In the genomic region with DNA sequence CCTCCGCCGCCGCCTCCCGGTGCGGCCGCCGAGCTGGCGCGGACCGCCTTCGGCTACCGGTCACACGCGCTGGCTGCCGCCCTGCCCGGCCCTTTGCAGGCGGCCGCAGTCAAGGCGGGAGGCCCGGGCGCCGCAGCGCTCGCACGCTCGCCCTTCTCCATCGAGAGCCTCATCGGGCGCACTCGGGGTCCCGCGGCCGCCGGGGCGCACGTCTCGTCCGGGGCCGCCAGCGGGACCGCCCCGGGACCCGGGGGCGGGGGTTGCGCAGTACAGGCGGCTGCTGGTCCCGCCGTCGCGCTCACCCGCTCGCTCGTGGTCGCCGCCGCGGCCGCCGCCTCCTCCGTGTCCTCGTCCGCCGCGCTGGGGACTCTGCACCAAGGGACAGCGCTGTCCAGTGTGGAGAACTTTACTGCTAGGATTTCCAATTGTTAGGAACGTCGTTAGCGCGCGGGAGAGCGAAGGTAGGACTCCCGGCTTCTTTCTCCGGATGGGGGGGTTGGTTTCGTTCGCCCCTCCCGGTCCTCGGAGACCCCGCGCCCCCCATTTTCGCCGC, we compare ENCODE assay signal across 7 mouse cellular contexts. TPM values are rescaled to one million over a fixed set of nuclear protein-coding genes. Genes with fewer than 3 reads are reported as not detected.
DNase-seq lines count a peak whose midpoint lies in the region; ATAC-seq and TF ChIP-seq lines count a peak whose summit lies in the region.

No protein-coding gene starts in this region.

- ATAC-seq in intestine, embryonic 15.5 days = peak; percentile 48; the same call in 1 of the 2 replicates

- under 1% methylated on average over 66 of the region's 81 CpGs for WGBS in intestine, embryonic 15.5 days

- no peak overlapping the region for H3K27ac ChIP-seq in embryonic fibroblast, embryonic 13.5 days (ENCODE audit: insufficient read depth, low read length)
- H3K27ac ChIP-seq in intestine, embryonic 15.5 days = no peak overlapping the region
- no peak overlapping the region for H3K27ac ChIP-seq in layer of hippocampus, adult 2 months

- no peak overlapping the region for H3K9ac ChIP-seq in intestine, embryonic 15.5 days

- H3K36me3 ChIP-seq in intestine, embryonic 15.5 days = no peaks in the 10 kb centered on the region

- no peak for TF ChIP-seq POLR2A in embryonic fibroblast, embryonic 13.5 days (IDR thresholded peaks at IDR 0.05; ENCODE audit: low read depth, low read length)

- no peaks in the 10 kb centered on the region; the same call in 1 of the 2 replicates for H3K4me1 ChIP-seq in embryonic fibroblast, embryonic 13.5 days (ENCODE audit: control insufficient read depth, insufficient read depth, low read length)
- peaks cover 24% of the 10 kb centered on the region for H3K4me1 ChIP-seq in intestine, embryonic 15.5 days (replicated peaks)

- peaks cover 89% of the 10 kb centered on the region for H3K27me3 ChIP-seq in intestine, embryonic 15.5 days (replicated peaks)

- intact Hi-C loops in left cerebral cortex, postnatal 25 days (cut with DNase I) = no loop called here

- peak overlapping the region; percentile 44 for H3K4me3 ChIP-seq in embryonic fibroblast, embryonic 13.5 days (ENCODE audit: insufficient read depth, low read length)
- H3K4me3 ChIP-seq in intestine, embryonic 15.5 days (replicated peaks) = peak overlapping the region; percentile 43
- H3K4me3 ChIP-seq in layer of hippocampus, adult 2 months = no peak overlapping the region; the same call in 1 of the 2 replicates

- H3K9me3 ChIP-seq in intestine, embryonic 15.5 days = no peaks in the 10 kb centered on the region

- H3K4me2 ChIP-seq in intestine, embryonic 15.5 days (replicated peaks) = peak overlapping the region; percentile 86

- DNase-seq in urinary bladder, adult 2 months (ENCODE audit: low spot score) = peak; percentile 27
- no peak for DNase-seq in urinary bladder, postnatal 14 days (ENCODE audit: low spot score)
- peak; percentile 28 to 36 for DNase-seq in lung, postnatal 4 days
- DNase-seq in layer of hippocampus, adult 2 months (ENCODE audit: low spot score in 2 of 2) = no peak
- DNase-seq in left cerebral cortex, postnatal 25 days (ENCODE audit: low spot score in 2 of 2) = no peak

- no peak for TF ChIP-seq CTCF in embryonic fibroblast, embryonic 13.5 days (IDR thresholded peaks at IDR 0.05; ENCODE audit: borderline replicate concordance, insufficient read depth, low read length)
- TF ChIP-seq CTCF in layer of hippocampus, adult 2 months (conservative IDR thresholded peaks at IDR 0.05) = no peak

RNA-seq across cellular contexts. Expression of a gene that starts 1.6 kb away (rescaled TPM):
- 0.01 TPM in 1 of 2 replicates, not detected in the other for polyA plus RNA-seq in urinary bladder, adult 2 months (2012; rRNA removed)
- polyA plus RNA-seq in embryonic fibroblast, embryonic 13.5 days (2011; ENCODE audit: insufficient read length, low read depth, missing spikeins) = 5.9 and 6.3 TPM in 2 replicates
- 0.03 TPM in 1 of 2 replicates, not detected in the other for polyA plus RNA-seq in intestine, embryonic 15.5 days (2015; fragmentation: Nextera tagmentation; extraction: Ambion mirVana)
- 1 to 10 TPM in 1 of 2 experiments, under 1 TPM in 1; 0.69 to 1.2 TPM for total RNA-seq in layer of hippocampus, adult 2 months (2021)
- total RNA-seq in left cerebral cortex, postnatal 25 days (2021) = 1 to 10 TPM in 1 of 2 experiments, under 1 TPM in 1; 0.92 to 1.6 TPM

RNA-seq across cellular contexts. Expression of a gene that starts 38.8 kb away (rescaled TPM):
- polyA plus RNA-seq in urinary bladder, adult 2 months (2012; rRNA removed) = 665 and 770 TPM in 2 replicates
- polyA plus RNA-seq in embryonic fibroblast, embryonic 13.5 days (2011; ENCODE audit: insufficient read length, low read depth, missing spikeins) = 715 and 807 TPM in 2 replicates
- polyA plus RNA-seq in intestine, embryonic 15.5 days (2015; fragmentation: Nextera tagmentation; extraction: Ambion mirVana) = 620 and 754 TPM in 2 replicates
- total RNA-seq in layer of hippocampus, adult 2 months (2021) = 100 to 1,000 TPM; 198 TPM
- 100 to 1,000 TPM; 173 TPM for total RNA-seq in left cerebral cortex, postnatal 25 days (2021)

Comparison
In these comparisons a context has a peak if more than half of its experiments do, and no peak if none do; other contexts are left out.
1. DNase-seq: peak in urinary bladder, adult 2 months (single experiment) and lung, postnatal 4 days (2 of 2); none in urinary bladder, postnatal 14 days (single experiment), layer of hippocampus, adult 2 months (0 of 2) and left cerebral cortex, postnatal 25 days (0 of 2).